Mouse (Mus musculus): ENCODE data around the gene Yod1. TPM values are rescaled to one million over a fixed set of nuclear protein-coding genes. Genes with fewer than 3 reads are reported as not detected.
A peak's percentile ranks its signal among the peaks of the same experiment; 100 is the strongest.

The Yod1 gene
- total RNA-seq, 2 experiments from 2014 or later: 75.7 to 86.2 TPM

- peak; percentile 79 for ATAC-seq (replicated peaks; ENCODE audit: low FRiP score, poor library complexity, severe bottlenecking)
These were observed 14.7 kb downstream of the Yod1 start, which contains the start of gene AA986860 for GRCm38 (mm10) chr1:130731741-130732337. Gene AA986860, plus strand, starts transcription at chr1:130731976.

GRCm38 (mm10) chr1:130732706-130733658, 15.9 kb downstream of the Yod1 start:
- peak; percentile 66 for ATAC-seq (replicated peaks; ENCODE audit: low FRiP score, poor library complexity, severe bottlenecking)

GRCm38 (mm10) chr1:130733671-130734070, 16.5 kb downstream of the Yod1 start:
- ATAC-seq (replicated peaks; ENCODE audit: low FRiP score, poor library complexity, severe bottlenecking): no peak

- ATAC-seq (replicated peaks; ENCODE audit: low FRiP score, poor library complexity, severe bottlenecking): no peak
These were observed 17.3 kb downstream of the Yod1 start for GRCm38 (mm10) chr1:130734452-130734851.

- no peak for ATAC-seq (replicated peaks; ENCODE audit: low FRiP score, poor library complexity, severe bottlenecking)
These were observed 17.7 kb downstream of the Yod1 start for GRCm38 (mm10) chr1:130734852-130735251.

- no peak for ATAC-seq (replicated peaks; ENCODE audit: low FRiP score, poor library complexity, severe bottlenecking)
These were observed 20.3 kb downstream of the Yod1 start for GRCm38 (mm10) chr1:130737411-130737881.

GRCm38 (mm10) chr1:130737916-130738315, 20.8 kb downstream of the Yod1 start:
- no peak for ATAC-seq (replicated peaks; ENCODE audit: low FRiP score, poor library complexity, severe bottlenecking)

- ATAC-seq (replicated peaks; ENCODE audit: low FRiP score, poor library complexity, severe bottlenecking): no peak
These were observed 21.5 kb downstream of the Yod1 start for GRCm38 (mm10) chr1:130738551-130739106.

GRCm38 (mm10) chr1:130739636-130740035, 22.5 kb downstream of the Yod1 start:
- ATAC-seq (replicated peaks; ENCODE audit: low FRiP score, poor library complexity, severe bottlenecking): no peak

GRCm38 (mm10) chr1:130740227-130740648, 23.1 kb downstream of the Yod1 start:
- ATAC-seq (replicated peaks; ENCODE audit: low FRiP score, poor library complexity, severe bottlenecking): peak; percentile 13

GRCm38 (mm10) chr1:130740781-130741720, 23.9 kb downstream of the Yod1 start:
- peak; percentile 80 for ATAC-seq (replicated peaks; ENCODE audit: low FRiP score, poor library complexity, severe bottlenecking)

GRCm38 (mm10) chr1:130742201-130742600, 25.1 kb downstream of the Yod1 start:
- ATAC-seq (replicated peaks; ENCODE audit: low FRiP score, poor library complexity, severe bottlenecking): no peak

GRCm38 (mm10) chr1:130743775-130744174, 26.6 kb downstream of the Yod1 start:
- no peak for ATAC-seq (replicated peaks; ENCODE audit: low FRiP score, poor library complexity, severe bottlenecking)

GRCm38 (mm10) chr1:130744217-130744616, 27.1 kb downstream of the Yod1 start:
- peak; percentile 15; the same call in 1 of the 2 replicates for ATAC-seq (replicated peaks; ENCODE audit: low FRiP score, poor library complexity, severe bottlenecking)

GRCm38 (mm10) chr1:130744961-130745360, 27.8 kb downstream of the Yod1 start:
- ATAC-seq (replicated peaks; ENCODE audit: low FRiP score, poor library complexity, severe bottlenecking): no peak

GRCm38 (mm10) chr1:130745591-130745990, 28.5 kb downstream of the Yod1 start:
- ATAC-seq (replicated peaks; ENCODE audit: low FRiP score, poor library complexity, severe bottlenecking): no peak

- ATAC-seq (replicated peaks; ENCODE audit: low FRiP score, poor library complexity, severe bottlenecking): no peak
These were observed 29.7 kb downstream of the Yod1 start for GRCm38 (mm10) chr1:130746819-130747218.

- no peak for ATAC-seq (replicated peaks; ENCODE audit: low FRiP score, poor library complexity, severe bottlenecking)
These were observed 42.6 kb downstream of the Yod1 start for GRCm38 (mm10) chr1:130759689-130760088.

- no peak for ATAC-seq (replicated peaks; ENCODE audit: low FRiP score, poor library complexity, severe bottlenecking)
These were observed 44.5 kb downstream of the Yod1 start for GRCm38 (mm10) chr1:130761597-130761996.
